Mouse (Mus musculus) small intestine, adult 2 months (tissue): ENCODE results near the gene Gnai2.

Source experiments
- CTCF ChIP-seq: fragments of 200-500 bp; IDR thresholded peaks from 2 replicates; pipeline ENCODE4 v1.5.1; 2012; ENCODE audit warnings: low read depth, mild to moderate bottlenecking, control low read depth, inconsistent platforms, low read length, moderate library complexity, mixed read lengths; ENCODE audit not compliant: insufficient replicate concordance, insufficient read length; ENCODE audit errors: extremely low read depth
- POLR2A ChIP-seq: fragments of 200-500 bp; IDR thresholded peaks from 2 replicates; pipeline ENCODE4 v1.6.1; 2012; ENCODE audit warnings: low read depth, mild to moderate bottlenecking, control low read depth, inconsistent platforms, low read length, moderate library complexity

DNA sequence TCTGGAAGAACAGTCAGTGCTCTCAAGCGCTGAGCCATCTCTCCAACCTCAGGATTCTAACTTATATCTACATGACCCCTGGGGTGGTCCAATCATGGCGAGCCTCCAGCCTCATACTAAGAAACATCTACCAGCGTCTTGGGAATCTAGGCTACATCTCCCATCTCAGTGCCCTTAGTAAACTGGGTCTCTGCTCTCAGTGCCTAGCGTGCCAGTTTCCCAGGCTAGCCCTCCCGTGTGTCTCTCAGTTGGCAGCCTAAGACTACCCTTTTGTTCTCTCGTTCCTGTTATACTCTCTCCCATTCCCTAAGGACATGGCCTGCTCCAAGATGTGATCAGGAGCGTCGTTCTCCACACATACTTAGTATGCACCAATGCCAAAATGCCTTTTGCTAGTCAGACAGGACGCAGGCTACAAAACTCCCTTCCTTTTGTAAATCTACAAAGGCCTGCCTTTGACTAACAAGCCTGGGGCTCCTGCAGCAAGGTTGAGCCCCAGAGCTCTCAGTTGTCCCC is 3.8 kb downstream of the Gnai2 start:
- TF ChIP-seq CTCF (no peak), POLR2A (no peak)
